Mouse (Mus musculus) erythroid progenitor cell, adult 5-6 weeks (primary cell): ENCODE data around the gene Senp8. TPM values are rescaled to one million over a fixed set of nuclear protein-coding genes. Genes with fewer than 3 reads are reported as not detected.
A peak's percentile ranks its signal among the peaks of the same experiment; 100 is the strongest.
"Not testable (repeated sequence)": the region's sequence is repeated elsewhere in the genome, so short reads cannot be mapped to it uniquely, and the experiment has no call there.

ENCODE experiments used
- ATAC-seq: replicated peaks from 2 replicates; pipeline ENCODE4 v1.8.0; 2016; ENCODE audit warnings: moderate number of reproducible peaks, mild to moderate bottlenecking, moderate TSS enrichment, inconsistent platforms; ENCODE audit not compliant: poor library complexity, low FRiP score, severe bottlenecking
- total RNA-seq, 2 experiments: library from RNA; stranded (forward) in 1 of 2; stranded (reverse) in 1 of 2; fragments of 150-400 nt in 1 of 2; fragments of 186-747, 209-891 nt in 1 of 2; gene quantifications; 2 replicates each; pipeline versions ENCODE4 v1.2.3 to v1.2.4; 2015 to 2017; ENCODE audit warnings: low replicate concordance in 2 of 2

The Senp8 gene
- total RNA-seq (2015; ENCODE audit: low replicate concordance) (0.36 and 3.8 TPM in 2 replicates), total RNA-seq (2017; ENCODE audit: low replicate concordance) (0.77 and 5.5 TPM in 2 replicates)

DNA sequence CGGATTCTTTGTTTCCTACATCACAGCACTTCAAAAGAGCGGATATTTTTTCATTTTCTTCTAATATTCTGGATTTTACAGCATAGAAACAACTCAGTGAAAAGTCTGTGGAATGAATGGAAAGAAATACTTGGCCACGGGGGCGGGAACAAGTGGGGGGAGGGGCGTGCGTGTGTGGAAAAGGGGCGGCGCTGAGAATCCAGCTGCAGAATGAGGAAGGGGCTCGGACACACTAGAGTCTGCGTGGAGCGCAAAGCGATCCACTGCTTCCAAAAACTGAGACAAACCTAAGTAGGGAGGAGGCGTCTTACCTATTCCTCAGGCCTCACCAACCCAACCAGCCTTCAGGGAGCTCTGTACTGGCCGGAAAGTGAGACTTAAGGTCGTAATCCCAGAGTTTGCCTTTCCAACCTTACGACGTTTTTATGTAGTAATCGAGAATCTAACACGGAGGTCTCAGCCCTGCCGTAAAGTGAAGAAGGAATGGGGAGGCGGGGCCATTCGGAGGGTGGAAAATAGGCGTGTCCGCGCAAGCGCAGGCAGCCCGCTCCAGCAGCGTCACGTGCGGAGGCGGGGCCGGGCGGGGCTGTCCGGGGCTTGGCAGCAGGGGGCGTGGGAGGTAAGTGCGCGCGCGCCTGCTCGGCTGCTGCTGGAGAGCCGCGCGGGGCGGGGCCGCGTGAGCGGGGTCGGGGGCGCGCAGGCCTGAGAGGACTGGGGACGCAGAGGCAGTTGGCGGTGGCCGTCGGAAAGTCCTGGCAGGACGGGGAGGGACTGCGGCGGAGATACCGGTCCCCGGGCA, at the start of gene Senp8, which contains the start of gene Myo9a:
Gene Senp8, minus strand, starts transcription at position 444 of the 799 bp plus-strand sequence.
Gene Myo9a, plus strand, starts transcription at position 630 of the 799 bp plus-strand sequence.
- peak; percentile 84 for ATAC-seq

GRCm38 (mm10) chr9:59766966-59767461, 16.5 kb upstream of the Senp8 start:
- ATAC-seq = not testable (repeated sequence)

DNA sequence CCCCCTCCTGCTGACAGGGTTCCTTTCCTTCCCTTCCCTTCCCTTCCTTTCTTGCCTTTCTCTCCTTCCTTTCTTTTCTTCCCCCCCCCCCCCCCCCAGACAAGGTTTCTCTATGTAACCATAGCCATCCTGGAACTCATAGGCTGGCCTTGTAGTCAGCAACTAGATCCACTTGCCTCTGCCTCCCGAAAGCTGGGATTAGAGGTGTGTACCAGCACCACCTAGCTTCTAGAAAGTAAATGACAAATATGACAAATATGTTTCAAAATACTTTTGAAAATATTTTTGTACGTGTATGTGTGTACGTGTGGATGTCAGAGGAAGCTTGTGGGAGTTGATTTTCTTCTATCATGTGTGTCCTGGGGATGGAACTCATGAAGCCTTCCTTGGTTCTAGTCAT, 10.0 kb upstream of the Senp8 start:
- no peak for ATAC-seq

DNA sequence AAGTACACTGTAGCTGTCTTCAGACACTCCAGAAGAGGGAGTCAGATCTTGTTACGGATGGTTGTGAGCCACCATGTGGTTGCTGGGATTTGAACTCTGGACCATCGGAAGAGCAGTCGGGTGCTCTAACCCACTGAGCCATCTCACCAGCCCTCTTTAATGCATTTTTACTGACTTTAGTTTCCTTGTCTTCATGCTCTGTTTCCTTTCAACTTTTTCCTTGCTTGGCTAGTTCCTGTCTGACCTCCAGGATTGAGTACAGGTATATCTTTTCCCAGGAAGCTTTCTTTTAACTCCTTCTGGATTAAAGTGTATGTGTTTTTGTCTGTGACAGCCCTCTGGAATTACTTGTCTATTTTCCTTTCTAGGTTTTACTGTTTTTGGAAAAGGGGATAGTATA, 6.5 kb upstream of the Senp8 start:
- ATAC-seq = not testable (repeated sequence)

DNA sequence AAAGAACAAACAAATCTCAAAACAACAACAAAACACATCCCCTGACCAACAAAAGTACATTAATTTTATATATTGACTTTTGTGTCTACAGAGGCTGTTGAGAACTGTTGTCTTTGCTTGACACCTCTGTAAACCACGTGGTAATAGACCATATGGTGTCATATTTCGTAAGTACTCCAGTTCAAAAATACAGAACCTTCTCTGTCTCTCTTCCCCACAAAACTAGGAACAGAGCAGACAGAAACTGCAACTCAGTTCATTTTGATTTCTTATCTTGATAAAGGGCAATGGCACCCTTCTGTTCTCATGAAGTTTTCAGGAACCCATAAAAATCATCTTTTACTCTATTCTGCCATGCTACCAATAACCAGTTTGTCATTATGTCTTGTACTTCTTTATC, 4.7 kb upstream of the Senp8 start:
- ATAC-seq = no peak

- ATAC-seq = no peak
These were observed 1.5 kb upstream of the Senp8 start for GRCm38 (mm10) chr9:59751966-59752365.

- ATAC-seq = peak; percentile 88
These were observed 614 bp upstream of the Senp8 start for GRCm38 (mm10) chr9:59751066-59751581.

GRCm38 (mm10) chr9:59749581-59750265, 787 bp downstream of the Senp8 start:
- no peak for ATAC-seq

DNA sequence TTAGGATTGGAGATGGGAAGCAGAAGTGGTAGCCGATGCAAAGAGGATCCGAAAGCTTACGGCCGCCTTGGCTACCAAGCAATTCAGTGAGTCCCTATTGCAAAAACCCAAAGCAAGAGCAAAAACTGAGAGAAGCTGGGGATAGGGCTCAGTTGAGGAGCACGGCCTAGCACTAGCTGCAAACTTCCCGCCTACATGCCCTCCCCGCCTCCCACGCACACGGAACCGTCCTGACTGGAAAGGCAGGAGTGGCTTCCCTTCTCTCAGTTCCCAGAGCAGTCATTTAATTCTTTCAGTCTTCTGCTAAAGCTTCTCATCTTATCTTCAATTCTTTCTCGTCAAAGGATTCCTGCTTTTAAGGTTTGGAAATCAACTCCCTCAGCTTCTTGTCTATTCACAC, 1.5 kb downstream of the Senp8 start:
- ATAC-seq = no peak

DNA sequence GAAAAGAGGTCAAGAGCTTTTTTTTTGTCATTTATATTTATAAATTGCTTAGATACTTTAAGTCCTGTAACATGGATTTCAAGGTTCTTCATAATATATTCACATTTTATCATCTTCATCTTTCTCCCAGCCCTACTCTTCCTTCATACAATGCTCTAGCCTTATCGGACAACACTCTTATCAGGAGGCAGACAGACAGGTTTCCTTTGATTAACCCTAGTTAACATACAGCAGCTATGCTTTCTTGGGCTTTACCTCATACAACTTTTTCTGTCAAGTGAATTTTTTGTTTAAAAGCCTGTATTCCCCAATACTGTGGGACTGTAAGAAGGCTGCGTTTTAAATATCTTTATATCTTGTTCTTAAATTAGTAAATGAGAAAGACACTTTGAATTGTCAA, 2.1 kb downstream of the Senp8 start:
- ATAC-seq = no peak

GRCm38 (mm10) chr9:59743903-59744302, 6.6 kb downstream of the Senp8 start:
- peak; percentile 55; the same call in 1 of the 2 replicates for ATAC-seq

DNA sequence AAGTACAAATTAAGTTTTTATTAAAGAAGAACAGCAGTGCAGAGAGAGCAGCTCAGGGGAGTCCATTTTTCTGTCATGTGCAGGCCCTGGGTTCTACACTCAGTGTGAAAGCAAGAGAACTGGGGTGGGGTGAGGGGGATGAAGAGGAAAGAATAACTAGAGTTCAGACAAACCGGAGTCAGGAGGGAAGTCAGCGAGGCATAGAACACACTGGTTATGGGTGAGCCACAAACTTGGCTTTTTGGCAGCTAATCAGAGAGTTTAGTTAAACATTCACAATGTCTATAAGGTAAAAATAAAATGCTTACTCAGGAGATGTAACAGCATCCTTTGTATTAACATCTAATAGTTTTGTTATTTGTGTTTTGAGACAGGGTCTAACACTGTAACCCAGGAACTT, 9.9 kb downstream of the Senp8 start:
- ATAC-seq = no peak

DNA sequence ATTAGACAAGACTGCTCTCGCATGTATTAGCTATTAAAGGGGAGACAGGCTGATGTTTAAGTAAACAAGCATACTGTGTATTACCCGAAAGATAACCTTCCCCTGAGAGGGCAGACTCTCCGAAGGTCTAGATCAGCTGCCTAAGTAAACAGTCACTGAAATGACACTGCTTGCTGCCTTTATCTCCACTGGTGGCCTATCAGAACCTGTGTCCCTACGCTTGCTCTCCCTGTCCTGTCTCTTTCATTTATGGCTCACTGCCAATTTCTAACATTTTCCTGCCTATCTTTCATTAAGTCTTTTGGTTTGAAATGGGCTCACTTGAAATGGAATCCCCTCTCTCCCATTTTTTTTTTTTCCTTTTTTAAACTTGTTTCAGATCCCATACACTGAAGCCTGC, 15.1 kb downstream of the Senp8 start:
- no peak; the same call in 1 of the 2 replicates for ATAC-seq

- no peak for ATAC-seq
These were observed 17.4 kb downstream of the Senp8 start for GRCm38 (mm10) chr9:59733075-59733474.

DNA sequence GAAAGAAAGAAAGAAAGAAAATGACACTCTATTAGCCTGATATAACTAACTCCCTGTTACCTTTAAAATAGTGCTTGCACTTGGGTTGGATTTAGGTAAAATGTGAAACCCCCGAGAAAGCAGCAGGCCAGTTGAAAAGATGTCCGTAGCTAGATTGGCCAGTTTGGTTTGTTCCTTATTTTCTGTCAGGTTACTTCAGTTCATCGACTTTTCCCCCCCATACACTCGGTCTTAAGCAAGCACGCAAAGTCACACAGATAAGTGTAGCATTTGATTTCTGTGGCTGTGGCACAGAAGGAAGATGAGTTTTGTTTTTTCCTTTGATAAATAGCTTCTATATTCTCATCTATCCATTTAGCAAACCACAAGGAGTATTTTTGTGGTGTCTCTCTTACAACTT, 19.4 kb downstream of the Senp8 start:
- no peak for ATAC-seq

- ATAC-seq = no peak
These were observed 22.8 kb downstream of the Senp8 start for GRCm38 (mm10) chr9:59727569-59728286.

DNA sequence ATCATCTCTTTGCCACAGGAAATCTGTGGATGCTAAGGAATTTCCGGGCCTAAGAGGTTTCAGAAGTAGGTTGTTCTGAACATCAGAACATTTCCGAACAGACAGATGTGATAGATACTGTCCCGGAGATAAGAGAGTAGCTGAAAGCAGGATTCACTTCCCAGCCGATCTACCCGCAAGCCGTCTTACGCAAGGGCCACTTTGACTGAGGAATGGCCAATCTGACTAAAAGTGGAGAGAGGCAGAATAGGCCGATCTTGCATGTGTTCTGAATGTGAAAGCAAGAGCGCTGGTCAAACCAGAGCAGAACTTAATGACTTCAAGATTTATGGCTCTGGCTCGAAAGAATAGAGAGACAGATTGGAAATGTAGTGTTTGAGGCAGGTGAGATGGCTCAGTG, 25.0 kb downstream of the Senp8 start:
- ATAC-seq = no peak

DNA sequence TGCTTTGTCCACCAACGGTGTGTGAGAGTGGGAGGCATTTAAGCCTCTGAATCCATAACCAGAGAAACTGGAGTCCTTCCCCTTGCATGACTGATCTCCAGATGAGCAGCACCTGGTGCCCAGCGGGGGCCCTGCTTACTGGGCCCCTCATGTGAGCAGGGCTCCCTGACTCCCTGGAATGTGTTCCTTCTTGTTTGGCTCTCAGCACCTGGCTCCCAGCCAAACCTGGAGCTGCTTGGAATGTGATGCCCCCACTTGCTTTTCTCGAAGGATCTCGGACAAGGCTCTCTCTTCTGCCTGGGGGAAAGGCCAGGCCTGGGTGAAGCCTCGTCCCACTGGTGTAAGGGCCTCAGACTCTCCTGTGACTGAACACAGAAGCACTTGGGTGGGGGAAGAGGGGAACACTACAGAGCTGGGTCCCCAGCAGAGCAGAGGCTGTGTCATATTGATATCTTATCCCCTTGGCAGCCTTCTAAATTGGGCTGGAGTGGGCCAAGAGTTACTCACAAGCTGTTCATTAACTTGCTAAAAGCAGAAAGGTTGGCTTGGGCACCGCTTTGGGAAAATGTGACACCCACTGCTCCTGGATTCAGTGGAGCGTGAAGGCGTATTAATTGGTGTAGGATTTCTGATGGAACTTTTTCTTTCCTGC, 26.6 kb downstream of the Senp8 start:
- no peak for ATAC-seq

DNA sequence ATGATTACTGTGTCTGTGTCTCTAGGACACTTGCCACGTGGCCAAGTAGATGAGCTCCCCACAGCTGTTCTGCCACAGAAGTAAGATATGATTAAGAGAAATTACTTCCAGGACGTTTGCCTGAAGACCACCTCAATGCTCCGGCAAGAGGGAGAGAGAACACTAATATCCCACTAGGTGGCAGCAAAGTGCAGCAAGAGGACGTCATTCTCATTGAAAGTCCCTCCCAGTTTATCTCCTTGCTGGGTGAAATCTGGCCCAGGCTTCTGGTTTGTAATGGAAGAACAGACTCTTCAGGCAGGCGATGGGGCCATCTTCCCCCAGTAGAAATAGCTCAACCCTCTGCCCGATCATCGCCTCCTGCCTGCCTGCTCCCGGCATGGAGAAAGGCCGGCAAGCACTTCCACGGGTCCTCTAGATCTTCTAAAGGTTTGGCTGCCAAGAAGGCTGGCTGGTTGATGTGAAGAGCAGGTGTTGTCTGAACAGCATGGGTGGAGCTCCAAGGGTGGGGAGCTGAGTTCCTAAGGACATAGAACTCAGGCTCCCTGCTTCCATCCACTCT, 27.3 kb downstream of the Senp8 start:
- peak; percentile 76 for ATAC-seq
